Mouse (Mus musculus) monocyte, adult 5-6 weeks (primary cell): ENCODE measurements around the gene Sec14l1. TPM values are rescaled to one million over a fixed set of nuclear protein-coding genes. Genes with fewer than 3 reads are reported as not detected.
A peak's percentile ranks its signal among the peaks of the same experiment; 100 is the strongest.

ENCODE experiments used
- ATAC-seq: fragments of 153-309, 156-312 bp; replicated peaks from 2 replicates; pipeline ENCODE4 v1.8.0; 2017; ENCODE audit warnings: mild to moderate bottlenecking; ENCODE audit not compliant: low TSS enrichment, insufficient number of reproducible peaks, severe bottlenecking, poor library complexity, low FRiP score
- total RNA-seq: library from RNA; stranded (forward); fragments of 200-1000, 200-491, 200-594 nt; gene quantifications from 3 replicates; pipeline ENCODE4 v1.2.3, GENCODE M21; 2017

Gene Sec14l1
- total RNA-seq, 1 experiment from 2014 or later, result 72.7 TPM

DNA sequence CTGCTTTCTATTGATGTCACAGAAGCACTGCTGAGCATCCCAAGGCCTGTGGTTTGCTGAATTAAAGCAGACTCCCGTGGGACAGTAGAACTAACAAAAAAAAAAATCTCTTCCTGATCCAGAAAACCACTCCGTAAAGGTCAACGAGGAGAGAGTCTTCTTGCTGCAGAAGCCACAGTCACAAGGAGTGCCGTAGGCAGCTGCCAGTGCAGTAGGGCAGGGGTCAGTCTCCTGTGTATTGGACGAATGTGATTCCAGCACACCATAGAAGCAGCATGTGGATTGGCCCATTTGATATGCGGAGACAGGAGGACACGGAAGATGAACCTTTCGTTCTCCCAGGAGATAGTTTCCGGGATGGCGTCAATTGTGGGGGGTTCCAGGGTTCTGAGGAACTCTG, 28.8 kb upstream of the Sec14l1 start:
- ATAC-seq, result no peak

DNA sequence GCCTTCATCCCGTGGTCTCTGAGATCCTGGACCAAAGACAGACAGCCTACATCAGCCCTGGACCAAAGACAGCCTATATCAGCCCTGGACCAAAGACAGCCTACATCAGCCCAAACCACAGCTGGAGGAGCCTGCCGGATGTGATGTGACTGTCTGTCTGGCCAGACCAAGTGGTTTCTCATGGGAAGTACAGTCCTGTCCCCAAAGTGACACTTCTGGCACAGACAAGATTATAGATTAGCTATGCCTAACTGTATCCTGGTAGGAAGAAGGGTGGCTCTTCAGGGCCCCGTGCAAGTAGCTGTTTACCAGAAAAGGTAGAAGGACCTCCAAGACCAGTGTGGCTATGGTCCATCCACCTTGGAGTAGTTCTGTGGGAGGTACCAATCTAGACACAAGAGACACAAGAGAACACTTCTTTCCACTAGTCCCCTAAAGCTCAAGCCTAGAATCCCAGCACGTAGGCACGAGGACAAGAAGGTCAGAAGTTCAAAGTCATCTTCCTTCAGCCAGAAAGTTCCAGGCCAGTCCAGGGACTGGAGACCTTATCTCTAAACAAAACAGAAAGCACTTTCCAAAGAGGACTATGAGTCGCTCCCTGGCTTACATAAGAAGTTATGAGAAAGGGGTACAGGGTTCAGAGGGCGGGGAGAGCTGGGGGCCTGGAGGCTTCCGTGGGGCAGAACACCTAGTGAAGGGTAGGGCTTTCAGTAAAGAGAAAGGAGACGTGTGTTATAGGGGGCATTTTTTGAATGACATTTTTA, 27.8 kb upstream of the Sec14l1 start:
- ATAC-seq, result no peak

DNA sequence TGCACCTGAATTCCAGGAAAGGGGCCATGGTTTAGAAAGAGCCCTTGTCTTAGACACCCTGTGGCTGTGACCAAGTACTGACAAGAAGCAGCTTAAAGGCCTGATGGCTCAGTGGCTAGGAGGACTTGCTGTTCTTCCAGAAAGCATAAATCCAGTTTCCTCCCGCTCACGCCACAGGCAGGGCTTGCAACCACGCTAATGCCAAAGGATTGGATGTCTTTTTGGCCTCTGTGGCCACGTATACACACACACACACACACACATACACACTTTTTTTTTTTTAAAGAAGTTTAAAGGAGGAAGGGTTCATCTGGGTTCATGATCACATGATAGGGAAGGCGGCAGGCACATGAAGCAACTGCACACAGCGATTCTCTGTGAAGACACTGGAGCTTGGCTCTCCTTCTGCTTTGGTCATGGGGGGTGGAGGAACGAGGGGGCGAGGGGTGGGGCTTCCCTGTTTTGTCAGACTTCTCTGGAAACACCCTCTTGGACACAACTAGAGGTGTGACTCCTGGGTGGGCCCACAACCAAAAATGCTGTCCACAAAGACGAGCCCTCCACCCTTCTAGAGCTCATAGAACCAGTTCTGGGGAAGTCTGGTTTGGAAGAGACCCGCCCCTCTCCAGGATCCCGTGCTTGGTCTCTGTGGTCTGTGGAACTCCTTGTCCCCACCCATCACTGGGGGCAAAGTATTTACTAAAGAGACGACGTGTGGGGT, 26.5 kb upstream of the Sec14l1 start:
- ATAC-seq, result peak; percentile 76

DNA sequence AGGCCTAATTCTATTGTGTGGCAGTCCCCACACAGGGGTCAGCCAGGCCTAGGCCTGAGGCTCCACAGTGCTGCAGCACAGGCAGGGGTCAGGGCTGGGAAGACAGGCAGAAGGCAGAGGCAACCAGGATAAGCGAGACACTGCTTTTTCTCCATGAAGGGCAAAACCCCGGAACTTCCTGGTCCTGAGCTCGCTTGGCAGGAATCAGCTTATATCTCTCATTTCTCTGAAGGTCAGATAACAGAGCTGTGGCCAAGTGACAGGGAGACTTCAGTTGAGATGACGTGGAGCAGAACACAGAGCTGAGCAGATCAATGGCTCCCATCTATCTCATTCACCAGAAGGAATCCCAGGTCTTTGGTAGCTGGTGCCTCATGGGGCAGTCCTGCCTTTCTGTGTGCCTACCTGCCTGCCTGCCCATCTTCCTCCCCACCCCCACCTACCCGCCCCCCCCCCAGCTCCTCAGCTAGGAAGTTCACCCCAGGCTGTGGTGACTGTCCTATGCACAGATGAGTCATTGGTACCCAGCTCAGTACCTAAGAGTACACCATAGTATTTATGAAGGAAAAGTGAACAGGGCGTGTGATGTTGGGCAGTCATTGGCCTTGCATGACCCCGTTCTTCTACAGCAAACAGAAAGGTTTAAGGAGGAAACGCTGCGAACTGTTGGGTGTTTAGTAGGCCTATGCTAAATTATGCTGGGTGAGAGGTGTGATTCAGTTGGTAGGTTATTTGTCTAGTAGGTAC, 25.1 kb upstream of the Sec14l1 start:
- ATAC-seq, result no peak

DNA sequence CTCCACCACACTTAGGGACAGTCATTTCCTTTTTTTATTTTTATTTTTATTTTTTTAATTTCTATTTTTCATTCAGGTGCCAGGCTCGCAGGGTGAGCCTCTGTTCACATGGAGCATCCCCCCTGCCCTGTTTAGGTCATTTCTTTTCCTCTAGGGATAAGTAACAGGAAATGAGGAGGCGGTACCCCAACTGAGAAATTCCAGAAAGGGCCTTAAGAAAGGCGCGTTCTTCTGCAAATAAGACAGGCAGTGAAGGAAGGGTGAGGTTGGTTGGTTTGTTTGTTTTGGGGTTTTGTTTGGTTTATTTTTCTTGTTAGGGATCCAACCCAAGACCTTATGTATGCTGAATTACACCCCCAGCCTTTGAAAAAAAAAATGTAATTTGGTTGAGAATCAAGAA, 23.6 kb upstream of the Sec14l1 start:
- ATAC-seq, result no peak

DNA sequence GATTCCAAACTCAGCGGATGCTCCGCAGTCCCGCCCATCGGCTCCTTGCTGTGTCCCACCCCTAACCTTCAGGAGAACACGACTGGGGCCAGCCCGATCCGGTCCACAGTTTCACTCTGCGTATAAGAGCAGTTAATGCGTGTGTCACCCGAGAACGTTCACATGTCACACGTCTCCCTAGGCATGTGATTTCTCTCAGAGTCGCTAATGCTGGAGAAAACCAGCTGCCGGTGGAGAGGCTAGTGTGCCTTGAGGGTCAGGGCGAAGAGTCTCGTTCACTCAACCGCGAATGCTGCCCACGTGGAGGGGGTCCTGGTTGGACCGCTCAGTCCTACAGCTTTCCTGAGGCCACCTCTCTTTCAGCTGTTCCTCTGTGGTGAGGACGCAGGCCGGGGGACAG, 23.1 kb upstream of the Sec14l1 start:
- no peak for ATAC-seq

DNA sequence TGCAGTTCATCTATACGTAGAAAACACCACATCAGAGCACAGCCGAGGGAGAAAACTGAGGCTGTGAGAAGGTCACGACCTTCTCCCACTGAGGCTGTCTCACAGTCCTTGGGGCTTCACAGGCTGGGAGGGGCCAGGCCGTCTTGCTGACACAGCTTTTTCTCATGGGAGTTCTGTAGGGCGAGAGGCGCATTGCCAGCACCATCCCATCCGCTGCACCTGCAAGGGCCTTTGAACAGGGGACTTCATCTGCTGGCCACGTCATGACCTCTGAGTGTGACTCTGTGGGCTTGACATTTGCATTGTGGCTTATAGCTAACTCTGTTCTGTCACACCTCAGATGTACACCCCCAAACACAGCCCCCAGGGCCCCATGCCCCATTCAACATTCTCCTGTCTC, 22.3 kb upstream of the Sec14l1 start:
- ATAC-seq, result peak; percentile 77

DNA sequence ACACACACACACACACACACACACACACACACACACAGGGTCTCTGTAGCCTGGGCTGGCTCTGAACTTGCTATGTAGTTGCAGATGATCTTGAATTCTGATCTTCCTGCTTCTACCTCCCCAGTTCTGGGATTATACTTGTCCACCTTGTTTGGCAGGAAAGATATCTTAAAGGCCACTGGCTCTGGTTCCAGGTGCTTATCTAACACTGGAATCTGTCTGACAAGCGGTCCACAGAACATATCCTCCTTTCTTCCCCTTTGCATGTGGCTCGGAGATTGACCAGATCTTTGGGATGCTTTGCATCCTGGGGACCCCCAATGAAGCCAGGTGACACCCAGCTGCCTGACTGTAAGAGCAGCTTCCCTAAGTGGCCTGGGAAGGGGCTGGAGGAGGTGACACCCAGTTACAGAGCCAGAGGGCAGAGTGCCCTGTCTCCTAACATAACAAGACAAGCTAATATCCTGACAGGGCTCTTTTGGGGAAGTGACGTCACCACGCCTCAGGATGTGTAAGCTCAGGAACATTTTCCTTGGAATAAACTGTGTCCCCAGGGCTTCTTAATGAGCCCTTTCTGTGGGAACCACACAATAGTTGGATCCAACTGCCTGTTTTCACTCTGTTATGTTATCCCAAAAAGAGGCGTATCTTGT, 20.9 kb upstream of the Sec14l1 start:
- ATAC-seq, result no peak

DNA sequence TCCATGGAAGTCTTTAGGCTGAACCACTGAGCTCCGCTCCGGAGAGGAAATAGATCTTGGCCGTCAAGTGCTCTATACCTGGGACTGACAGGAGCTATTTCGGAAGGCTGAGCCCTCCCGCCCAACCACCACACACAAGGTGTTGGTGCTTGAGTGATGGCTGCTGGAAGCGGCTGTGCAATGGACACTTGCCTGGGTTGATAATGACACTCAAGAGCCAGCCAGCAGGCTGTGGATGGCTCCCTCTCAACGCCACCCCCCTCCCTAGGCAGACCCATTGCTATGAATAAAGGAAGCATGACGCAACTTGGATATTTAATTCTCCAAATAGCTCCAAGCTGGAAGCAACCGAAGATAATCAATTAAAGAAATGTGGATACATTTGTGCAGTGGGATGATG, 20.3 kb upstream of the Sec14l1 start:
- no peak for ATAC-seq

DNA sequence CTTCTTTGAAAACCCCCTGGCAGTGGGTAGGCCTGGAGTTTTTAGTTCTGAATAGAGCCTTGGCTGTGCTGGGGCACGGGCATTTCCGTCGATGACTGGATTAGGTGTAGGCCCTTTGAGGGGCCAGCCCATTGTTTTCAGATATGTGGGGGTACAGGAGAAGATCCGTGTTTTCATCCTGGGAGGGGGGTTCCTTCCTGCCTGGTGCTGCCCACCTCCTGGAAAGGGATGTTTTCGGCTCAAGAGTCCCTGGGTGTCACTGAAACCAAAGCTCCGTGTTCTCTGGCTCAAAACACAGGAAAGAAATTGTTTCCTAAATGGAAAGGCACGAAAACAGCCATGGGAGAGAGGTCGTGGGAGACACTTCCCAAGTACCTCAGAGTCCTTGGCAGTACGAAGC, 17.9 kb upstream of the Sec14l1 start:
- ATAC-seq, result no peak

DNA sequence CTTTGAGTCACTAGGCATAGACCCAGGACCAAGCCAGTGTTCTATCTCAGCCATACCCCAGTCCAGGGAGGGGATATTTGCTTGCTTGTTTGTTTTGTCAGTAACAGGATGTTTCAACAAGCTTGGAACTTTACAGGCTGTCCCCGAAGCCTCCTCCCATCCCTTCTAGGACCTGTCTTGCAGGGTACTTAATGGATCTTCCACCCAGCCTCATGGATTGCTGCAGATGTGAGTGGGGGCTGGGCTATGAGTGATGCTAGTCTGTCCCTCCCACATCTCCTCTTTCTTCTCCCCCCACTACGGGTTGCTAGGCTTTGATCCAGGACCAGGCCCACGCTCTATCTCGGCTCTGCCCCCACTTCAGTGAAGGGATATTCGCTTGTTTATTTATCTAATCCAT, 16.8 kb upstream of the Sec14l1 start:
- no peak for ATAC-seq

DNA sequence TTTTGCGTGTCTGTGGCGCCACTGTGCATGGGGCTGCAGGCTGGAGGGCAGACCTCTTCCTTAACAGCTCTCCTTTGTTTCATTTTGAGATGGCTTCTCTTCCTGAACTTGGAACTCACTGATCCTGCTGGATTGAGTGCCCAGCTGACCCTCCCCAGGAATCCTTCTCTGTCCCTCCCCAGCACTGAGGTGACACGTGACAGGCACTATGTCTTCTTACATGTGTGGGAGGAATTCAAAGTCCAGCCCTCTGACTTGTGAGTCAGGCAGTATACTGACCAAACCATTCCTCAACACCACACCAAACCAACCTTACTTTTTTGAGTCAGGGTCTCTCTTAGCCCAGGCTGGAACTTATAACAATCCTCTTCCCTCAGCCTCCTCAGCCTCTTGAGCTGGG, 16.2 kb upstream of the Sec14l1 start:
- no peak for ATAC-seq

DNA sequence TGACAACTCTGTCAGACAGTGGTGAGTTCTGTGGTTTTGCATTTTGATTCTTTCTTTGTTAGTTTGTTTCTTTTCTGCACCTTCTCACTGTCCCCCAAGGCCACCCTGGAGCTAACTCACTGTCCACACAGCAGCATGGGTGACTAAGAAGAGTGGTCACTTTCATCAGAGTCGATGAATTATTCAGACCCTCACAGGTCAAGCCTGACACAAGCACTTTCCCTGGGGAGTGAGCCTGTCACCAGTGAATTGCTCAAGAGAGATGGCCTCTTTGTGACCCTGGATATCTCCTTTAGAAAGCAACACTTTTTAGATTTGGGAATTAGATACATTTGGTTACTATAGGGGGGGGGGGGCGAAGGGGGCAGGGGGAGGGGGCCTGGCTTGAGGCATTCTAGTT, 15.6 kb upstream of the Sec14l1 start:
- ATAC-seq, result no peak

DNA sequence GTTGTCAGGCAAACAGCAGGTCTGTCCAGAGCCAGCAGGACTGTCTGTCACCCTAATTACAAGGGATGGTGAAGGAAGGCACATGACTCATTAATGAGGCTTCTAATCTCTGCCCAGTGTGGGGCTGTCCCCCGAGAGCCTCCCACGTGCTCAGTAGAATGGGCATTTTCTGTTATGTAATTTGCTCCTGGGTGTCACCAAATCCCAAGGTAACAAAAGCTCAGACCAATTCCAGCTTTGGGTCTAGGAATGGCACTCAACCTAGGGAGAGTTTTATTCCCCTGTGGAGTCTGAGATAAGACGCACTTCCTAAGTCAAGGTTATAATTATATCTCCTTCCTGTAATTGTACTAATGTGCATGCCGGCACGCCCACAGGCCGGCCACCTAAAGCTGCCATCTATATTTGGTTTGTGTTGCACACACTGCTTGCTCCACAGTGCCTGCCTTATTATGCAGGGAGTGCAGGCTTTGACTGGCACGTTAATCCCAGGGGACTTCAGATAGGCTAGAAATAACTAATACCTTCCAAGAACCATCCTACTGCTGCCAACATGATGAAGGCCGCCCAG, 13.5 kb upstream of the Sec14l1 start:
- peak; percentile 33 for ATAC-seq

DNA sequence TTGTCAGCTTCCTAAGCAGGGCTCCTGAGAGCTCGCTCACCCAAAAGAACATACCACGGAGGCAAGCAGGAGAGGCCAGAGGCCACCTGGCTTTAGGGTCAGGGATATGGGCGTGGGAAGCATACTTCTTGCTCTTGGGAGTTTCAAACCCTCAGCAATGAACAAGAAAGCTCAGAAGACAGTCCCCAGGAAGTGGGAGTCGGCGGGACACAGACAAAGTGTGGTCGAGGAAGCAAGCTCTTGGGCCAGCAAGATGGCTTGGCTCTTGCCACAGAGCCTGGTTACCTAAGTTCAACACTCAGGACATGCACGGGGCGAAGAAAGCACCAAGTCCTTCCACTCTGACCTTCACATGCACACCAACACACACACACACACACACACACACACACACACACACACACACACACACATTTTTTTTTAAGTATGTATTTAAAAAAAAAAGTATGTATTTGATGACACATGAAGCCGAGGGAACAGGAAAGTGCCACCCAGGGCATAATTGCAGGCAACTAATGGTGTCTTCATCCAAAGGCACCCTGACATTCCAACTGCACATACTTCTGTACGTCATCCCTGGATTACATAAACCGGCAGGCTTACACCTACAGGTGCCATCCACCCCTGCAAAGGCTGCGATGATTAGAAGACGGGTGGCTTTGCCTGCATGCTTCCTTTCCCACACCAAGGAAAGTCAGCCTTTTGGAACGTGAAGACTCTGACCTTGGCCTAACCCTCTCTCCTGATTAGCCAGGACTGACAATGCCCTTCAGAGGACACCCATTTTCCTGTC, 12.8 kb upstream of the Sec14l1 start:
- ATAC-seq, result no peak

DNA sequence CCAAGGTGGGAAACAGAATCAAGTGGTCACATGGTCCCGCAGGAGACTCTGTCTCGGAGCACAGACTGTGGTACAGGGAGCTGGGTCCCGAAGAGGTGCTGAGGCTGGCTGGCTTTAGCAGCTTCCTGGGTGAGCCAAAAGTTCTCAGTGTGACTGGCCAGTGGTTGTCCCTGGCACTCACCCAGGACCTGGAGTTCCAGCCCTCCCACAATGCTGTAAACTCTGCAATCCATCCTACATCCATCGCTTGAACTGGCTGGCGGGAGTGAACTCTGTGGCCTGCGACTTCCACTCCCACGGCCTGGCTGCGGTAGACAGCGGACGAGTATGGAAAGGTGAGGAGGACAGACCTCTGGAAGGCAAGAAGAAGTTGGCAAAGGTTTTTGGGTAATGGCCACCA, 11.4 kb upstream of the Sec14l1 start:
- no peak for ATAC-seq

DNA sequence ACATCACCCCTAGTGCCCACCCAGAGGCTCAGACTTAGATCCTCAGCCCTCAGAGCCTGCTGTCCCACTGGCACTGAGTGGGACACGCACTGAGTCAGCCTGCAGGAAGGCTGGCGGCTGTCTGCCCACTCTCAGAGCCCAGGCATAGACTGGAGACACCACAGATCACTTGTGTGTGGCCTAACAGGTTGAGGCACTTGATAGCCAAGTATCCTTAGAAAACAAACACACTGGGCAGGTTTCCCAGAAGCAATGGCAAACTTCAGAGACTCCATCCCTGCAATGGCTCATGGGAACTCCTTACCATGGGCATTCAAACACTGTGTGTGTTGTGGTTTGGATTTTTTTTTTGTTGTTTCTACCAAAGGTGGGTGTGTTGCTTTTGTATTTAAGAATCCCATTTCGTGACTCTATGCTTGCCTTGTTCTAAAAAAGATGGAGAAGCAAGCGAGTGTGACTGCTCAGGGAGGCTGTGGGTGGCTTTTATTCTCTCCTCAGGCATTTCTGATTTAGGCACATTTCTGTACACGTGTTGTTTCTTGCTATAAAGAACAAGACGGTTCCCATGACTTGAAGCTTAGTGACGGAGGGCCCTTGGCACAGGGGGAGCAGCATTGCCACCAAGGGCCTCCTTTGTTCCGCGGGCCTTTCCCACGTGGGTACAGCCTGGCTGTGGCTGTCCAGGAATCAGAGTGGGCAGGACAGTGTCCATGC, 10.8 kb upstream of the Sec14l1 start:
- ATAC-seq, result no peak

DNA sequence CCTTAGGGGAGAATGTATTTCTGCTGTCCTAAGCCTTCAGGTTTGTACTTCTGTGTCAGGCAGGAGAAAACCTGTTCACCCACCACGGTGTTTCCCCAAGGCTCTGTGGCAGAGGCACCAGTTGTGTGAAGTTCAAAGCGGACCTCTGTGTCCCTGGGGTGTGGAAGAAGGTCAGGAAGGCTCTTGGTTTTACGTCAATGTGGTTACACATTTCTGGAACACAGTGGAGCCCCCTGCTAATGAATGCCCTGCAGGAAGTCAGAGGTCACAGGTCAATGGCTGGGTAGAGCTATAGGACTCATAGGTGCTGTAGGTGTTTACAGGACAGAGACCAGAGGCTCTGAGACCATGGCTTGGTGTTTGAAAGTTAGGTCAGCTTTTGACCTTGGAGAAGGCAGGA, 9.7 kb upstream of the Sec14l1 start:
- ATAC-seq, result no peak
